Mouse (Mus musculus) ES-E14 (cell line): ENCODE results near the gene Atp6v1b1. TPM values are rescaled to one million over a fixed set of nuclear protein-coding genes. Genes with fewer than 3 reads are reported as not detected.
A peak's percentile ranks its signal among the peaks of the same experiment; 100 is the strongest.

Experiments used
- DNase-seq: peaks from one replicate; pipeline ENCODE4 v3.0.0-alpha.2; 2013; ENCODE audit warnings: low read depth, low spot score
- H3K27ac ChIP-seq: 2 replicates; pipeline ENCODE4 v1.5.1; 2012; ENCODE audit warnings: low read depth, mild to moderate bottlenecking, low read length, moderate library complexity, mixed read lengths; ENCODE audit not compliant: poor library complexity, insufficient read depth, severe bottlenecking
- H3K36me3 ChIP-seq: 2 replicates; pipeline ENCODE4 v1.6.1; 2012; ENCODE audit warnings: mild to moderate bottlenecking, low read length, moderate library complexity, mixed read lengths; ENCODE audit not compliant: control insufficient read depth, poor library complexity, insufficient read depth, severe bottlenecking
- H3K4me1 ChIP-seq, 2 experiments: fragments of 150-350 bp in 1 of 2; sonication (generic) in 1 of 2; 2 replicates each; pipeline ENCODE4 v1.6.1; 2012; ENCODE audit warnings: low read length in 2 of 2, mild to moderate bottlenecking in 1 of 2, mixed read lengths in 1 of 2; ENCODE audit not compliant: control insufficient read depth in 2 of 2, insufficient read depth in 2 of 2, poor library complexity in 1 of 2
- H3K4me3 ChIP-seq, 2 experiments: fragments of 150-350 bp in 1 of 2; sonication (generic) in 1 of 2; 2 replicates each; pipeline ENCODE4 v1.5.1; 2012; ENCODE audit warnings: low read length in 2 of 2, low read depth in 1 of 2, mild to moderate bottlenecking in 1 of 2, mixed read lengths in 1 of 2; ENCODE audit not compliant: insufficient read depth in 1 of 2, poor library complexity in 1 of 2, severe bottlenecking in 1 of 2
- H3K9ac ChIP-seq: 2 replicates; pipeline ENCODE4 v1.6.1; 2012; ENCODE audit warnings: low read depth, mild to moderate bottlenecking, low read length, mixed read lengths; ENCODE audit not compliant: poor library complexity, insufficient read depth, severe bottlenecking
- H3K9me3 ChIP-seq: fragments of 150-350 bp; sonication (generic); 2 replicates; pipeline ENCODE4 v1.6.1; 2012; ENCODE audit warnings: low read depth, mild to moderate bottlenecking, low read length; ENCODE audit not compliant: control insufficient read depth, insufficient read depth
- CHD2 ChIP-seq: IDR thresholded peaks from 2 replicates; pipeline ENCODE4 v1.6.1; 2014; ENCODE audit warnings: mild to moderate bottlenecking, low read depth, low read length, inconsistent platforms
- HCFC1 ChIP-seq: IDR thresholded peaks from 2 replicates; pipeline ENCODE4 v1.6.1; 2012; ENCODE audit warnings: low read length, inconsistent platforms, borderline replicate concordance; ENCODE audit not compliant: insufficient read depth
- MAFK ChIP-seq: IDR thresholded peaks from 2 replicates; pipeline ENCODE4 v1.6.1; 2014; ENCODE audit warnings: mild to moderate bottlenecking, low read depth, low read length, inconsistent platforms; ENCODE audit not compliant: insufficient read depth
- ZC3H11A ChIP-seq: IDR thresholded peaks from 2 replicates; pipeline ENCODE4 v1.6.1; 2012; ENCODE audit warnings: low read depth, mild to moderate bottlenecking, inconsistent platforms, low read length, borderline replicate concordance
- ZNF384 ChIP-seq: IDR thresholded peaks from 2 replicates; pipeline ENCODE4 v1.6.1; 2012; ENCODE audit warnings: low read depth, low read length, inconsistent platforms
- in situ Hi-C, 2 experiments: fragments of 600-800 bp; cut with MboI; formaldehyde crosslinking; loops; one replicate each; pipeline ENCODE4 v1.15.1; 2025; ENCODE audit warnings: low sequenced_read_pairs in 2 of 2, inconsistent platforms in 1 of 2; ENCODE audit not compliant: unreplicated experiment in 2 of 2
- total RNA-seq: library from RNA; depleted of rRNA; stranded (reverse); fragments of 300-350 nt; gene quantifications from 2 replicates; pipeline ENCODE4 v1.2.3, GENCODE M21; 2012

The Atp6v1b1 gene
- total RNA-seq, 1 experiment: not detected

- in situ Hi-C loops: loop anchor here (25.0 kb wide), 2 partner anchors 638 to 1487 kb away; partner anchors contain the start of genes Emx1 (in 2 of the 2), Aup1 (in 1 of the 2), Dqx1 (in 1 of the 2) and Htra2 (in 1 of the 2)
- TF ChIP-seq MAFK (no peak), CHD2 (no peak), ZNF384 (no peak), ZC3H11A (no peak), HCFC1 (no peak)
- no peak overlapping the region for H3K4me3 ChIP-seq
- no peak overlapping the region for H3K27ac ChIP-seq
- peaks cover 3 to 18% of the 10 kb centered on the region in 2 experiments; a peak in 2 of 4 replicates for H3K4me1 ChIP-seq
- H3K9ac ChIP-seq: no peak overlapping the region
- H3K9me3 ChIP-seq: no peaks in the 10 kb centered on the region
- no peak for DNase-seq
- H3K36me3 ChIP-seq: no peaks in the 10 kb centered on the region
Observed at GRCm38 (mm10) chr6:83699971-83700370, 42.8 kb upstream of the Atp6v1b1 start.

- TF ChIP-seq MAFK: no peak
- no peak for TF ChIP-seq ZC3H11A
- TF ChIP-seq HCFC1: no peak
- TF ChIP-seq CHD2: no peak
- TF ChIP-seq ZNF384: no peak
- Histone ChIP-seq H3K27ac (no peak overlapping the region), H3K9me3 (no peaks in the 10 kb centered on the region), H3K9ac (no peak overlapping the region), H3K36me3 (no peaks in the 10 kb centered on the region), H3K4me3 (no peak overlapping the region), H3K4me1 (peaks cover 3 to 18% of the 10 kb centered on the region in 2 experiments; a peak in 2 of 4 replicates)
- in situ Hi-C loops: loop anchor here (25.0 kb wide), 2 partner anchors 639 to 1486 kb away; partner anchors contain the start of genes Emx1 (in 2 of the 2), Aup1 (in 1 of the 2), Dqx1 (in 1 of the 2) and Htra2 (in 1 of the 2)
- DNase-seq: no peak
Observed at GRCm38 (mm10) chr6:83701001-83701400, 41.8 kb upstream of the Atp6v1b1 start.

- no peak for DNase-seq
- Histone ChIP-seq H3K4me1 (peaks cover 3 to 8% of the 10 kb centered on the region in 2 experiments; a peak in 2 of 4 replicates), H3K9ac (no peak overlapping the region), H3K27ac (no peak overlapping the region), H3K4me3 (peak overlapping the region; percentile 10 to 23; a peak in 2 of 4 replicates), H3K9me3 (no peaks in the 10 kb centered on the region), H3K36me3 (no peaks in the 10 kb centered on the region)
- TF ChIP-seq ZC3H11A: no peak
- TF ChIP-seq CHD2: no peak
- no peak for TF ChIP-seq ZNF384
- TF ChIP-seq MAFK: no peak
- no peak for TF ChIP-seq HCFC1
- in situ Hi-C loops: loop anchor here (25.0 kb wide), 2 partner anchors 640 to 1485 kb away; partner anchors contain the start of genes Emx1 (in 2 of the 2), Aup1 (in 1 of the 2), Dqx1 (in 1 of the 2) and Htra2 (in 1 of the 2)
Observed at GRCm38 (mm10) chr6:83702146-83702999, 40.4 kb upstream of the Atp6v1b1 start.

- in situ Hi-C loops: loop anchor here (25.0 kb wide), 2 partner anchors 641 to 1484 kb away; partner anchors contain the start of genes Emx1 (in 2 of the 2), Aup1 (in 1 of the 2), Dqx1 (in 1 of the 2) and Htra2 (in 1 of the 2)
- DNase-seq: no peak
- Histone ChIP-seq H3K9ac (no peak overlapping the region), H3K9me3 (no peaks in the 10 kb centered on the region), H3K4me1 (peaks cover under 1 to 5% of the 10 kb centered on the region in 2 experiments; a peak in 2 of 4 replicates), H3K36me3 (no peaks in the 10 kb centered on the region), H3K4me3 (peak overlapping the region in 1 of 2 experiments; percentile 10; a peak in 1 of 4 replicates), H3K27ac (no peak overlapping the region)
- TF ChIP-seq CHD2 (no peak), MAFK (no peak), ZNF384 (no peak), ZC3H11A (no peak), HCFC1 (no peak)
Observed at GRCm38 (mm10) chr6:83703000-83703721, 39.6 kb upstream of the Atp6v1b1 start.
